Mouse (Mus musculus) intestine, embryonic 16.5 days (tissue): ENCODE data around the gene Rassf8. TPM values are rescaled to one million over a fixed set of nuclear protein-coding genes. Genes with fewer than 3 reads are reported as not detected.

Experiments
- ATAC-seq: fragments of 200-750 bp; cut with Nextera tagmentation; 2 replicates; pipeline ENCODE4 v1.8.0; 2017; ENCODE audit warnings: moderate TSS enrichment, moderate library complexity
- H3K27ac ChIP-seq: fragments of 300-500 bp; sonication (generic); 2 replicates; pipeline ENCODE4 v1.5.1; 2014; ENCODE audit warnings: mild to moderate bottlenecking, low read length
- H3K27me3 ChIP-seq: fragments of 300-500 bp; sonication (generic); replicated peaks from 2 replicates; pipeline ENCODE4 v1.6.1; 2014; ENCODE audit warnings: low read length, control low read depth, mixed read lengths; ENCODE audit not compliant: control insufficient read depth, insufficient read depth
- H3K36me3 ChIP-seq: fragments of 300-500 bp; sonication (generic); 2 replicates; pipeline ENCODE4 v1.6.1; 2014; ENCODE audit warnings: low read length, control low read depth; ENCODE audit not compliant: control insufficient read depth, insufficient read depth
- H3K4me1 ChIP-seq: fragments of 300-500 bp; sonication (generic); 2 replicates; pipeline ENCODE4 v1.6.1; 2014; ENCODE audit warnings: low read length, control low read depth, mixed read lengths; ENCODE audit not compliant: control insufficient read depth, insufficient read depth
- H3K4me2 ChIP-seq: fragments of 300-500 bp; sonication (generic); 2 replicates; pipeline ENCODE4 v1.6.1; 2014; ENCODE audit warnings: low read depth, low read length, control low read depth
- H3K4me3 ChIP-seq: fragments of 300-500 bp; sonication (generic); 2 replicates; pipeline ENCODE4 v1.5.1; 2014; ENCODE audit warnings: mild to moderate bottlenecking, low read length
- H3K9ac ChIP-seq: fragments of 300-500 bp; sonication (generic); 2 replicates; pipeline ENCODE4 v1.6.1; 2014; ENCODE audit warnings: low read depth, low read length
- H3K9me3 ChIP-seq: fragments of 300-500 bp; sonication (generic); 2 replicates; pipeline ENCODE4 v1.6.1; 2016; ENCODE audit warnings: low read length, control low read depth; ENCODE audit not compliant: control insufficient read depth
- whole genome bisulfite sequencing: fragments of 180-500 bp; shearing (Covaris S2); extraction: QIAGEN DNeasy Blood & Tissue Kit; methylation state at CpG from one replicate; pipeline ENCODE4 v1.1.7; 2014; 5-methylcytosine and 5-hydroxymethylcytosine counted together
- polyA plus RNA-seq: library from polyadenylated mRNA; unstranded; fragments of >200 nt; fragmentation: Nextera tagmentation; extraction: Ambion mirVana; gene quantifications from 2 replicates; pipeline ENCODE4 v1.2.1, GENCODE M21; 2015

The Rassf8 gene
- polyA plus RNA-seq, 1 experiment from 2014 or later = 3.1 TPM

DNA sequence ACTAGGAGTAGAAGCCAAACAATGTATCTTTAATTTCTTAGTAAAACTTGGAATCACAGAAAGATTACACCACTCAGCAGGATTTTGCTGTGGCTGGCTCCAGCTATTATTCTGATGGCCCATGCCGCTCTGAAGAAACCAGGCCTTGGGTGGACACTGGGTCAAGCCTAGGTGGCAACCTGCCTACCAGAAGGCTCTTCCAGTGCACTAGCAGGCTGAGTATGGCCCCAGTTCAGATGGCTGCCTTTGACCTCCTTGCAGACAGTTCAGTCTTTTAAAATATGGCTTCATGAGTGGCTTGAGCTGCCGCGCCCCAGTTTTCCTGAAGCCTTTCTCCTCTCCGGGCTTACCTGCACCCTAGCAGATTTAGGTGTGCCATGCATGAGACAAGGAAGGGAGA, 43.2 kb downstream of the Rassf8 start:
- Histone ChIP-seq H3K4me3 (no peak overlapping the region), H3K36me3 (no peaks in the 10 kb centered on the region), H3K9ac (no peak overlapping the region), H3K27me3 (no peaks in the 10 kb centered on the region), H3K27ac (no peak overlapping the region), H3K9me3 (no peaks in the 10 kb centered on the region), H3K4me1 (peaks cover 14% of the 10 kb centered on the region), H3K4me2 (no peak overlapping the region)
- WGBS = 91% methylated on average over 4 of the region's 4 CpGs
- no peak for ATAC-seq

GRCm38 (mm10) chr6:145792373-145792772, 45.8 kb downstream of the Rassf8 start:
- Histone ChIP-seq H3K27ac (peak overlapping the region; percentile 64), H3K4me1 (peaks cover 20% of the 10 kb centered on the region), H3K4me3 (no peak overlapping the region), H3K27me3 (no peaks in the 10 kb centered on the region), H3K9ac (no peak overlapping the region), H3K36me3 (no peaks in the 10 kb centered on the region), H3K4me2 (no peak overlapping the region), H3K9me3 (no peaks in the 10 kb centered on the region)
- WGBS = 61% methylated on average over 7 of the region's 7 CpGs
- no peak for ATAC-seq

- Histone ChIP-seq H3K27ac (peak overlapping the region; percentile 64), H3K36me3 (no peaks in the 10 kb centered on the region), H3K4me2 (no peak overlapping the region), H3K4me1 (peaks cover 20% of the 10 kb centered on the region), H3K9ac (no peak overlapping the region), H3K27me3 (no peaks in the 10 kb centered on the region), H3K4me3 (no peak overlapping the region), H3K9me3 (no peaks in the 10 kb centered on the region)
- 13% methylated on average over 4 of the region's 4 CpGs for WGBS
- peak; percentile 74 for ATAC-seq
These were observed 46.6 kb downstream of the Rassf8 start for GRCm38 (mm10) chr6:145793109-145793593.

GRCm38 (mm10) chr6:145794671-145795070, 48.1 kb downstream of the Rassf8 start:
- no peak overlapping the region for H3K4me2 ChIP-seq
- H3K4me3 ChIP-seq = no peak overlapping the region
- H3K4me1 ChIP-seq = peaks cover 20% of the 10 kb centered on the region
- no peaks in the 10 kb centered on the region for H3K9me3 ChIP-seq
- no peak overlapping the region for H3K27ac ChIP-seq
- no peak overlapping the region for H3K9ac ChIP-seq
- no peaks in the 10 kb centered on the region for H3K36me3 ChIP-seq
- 62% methylated on average over 4 of the region's 4 CpGs for WGBS
- no peak for ATAC-seq
- H3K27me3 ChIP-seq = no peaks in the 10 kb centered on the region

GRCm38 (mm10) chr6:145796191-145797023, 49.9 kb downstream of the Rassf8 start:
- no peaks in the 10 kb centered on the region for H3K36me3 ChIP-seq
- 31% methylated on average over 14 of the region's 14 CpGs for WGBS
- H3K4me2 ChIP-seq = no peak overlapping the region
- ATAC-seq = peak; percentile 32; the same call in 1 of the 2 replicates
- no peak overlapping the region for H3K9ac ChIP-seq
- H3K4me3 ChIP-seq = no peak overlapping the region
- H3K9me3 ChIP-seq = no peaks in the 10 kb centered on the region
- no peaks in the 10 kb centered on the region for H3K27me3 ChIP-seq
- H3K4me1 ChIP-seq = peaks cover 20% of the 10 kb centered on the region
- H3K27ac ChIP-seq = peak overlapping the region; percentile 38

GRCm38 (mm10) chr6:145797692-145798091, 51.1 kb downstream of the Rassf8 start:
- no peak overlapping the region for H3K9ac ChIP-seq
- ATAC-seq = no peak
- H3K27ac ChIP-seq = no peak overlapping the region
- WGBS = 68% methylated on average over 3 of the region's 3 CpGs
- H3K4me3 ChIP-seq = no peak overlapping the region
- H3K27me3 ChIP-seq = no peaks in the 10 kb centered on the region
- no peak overlapping the region for H3K4me2 ChIP-seq
- no peaks in the 10 kb centered on the region for H3K9me3 ChIP-seq
- H3K4me1 ChIP-seq = peaks cover 14% of the 10 kb centered on the region
- H3K36me3 ChIP-seq = no peaks in the 10 kb centered on the region

- Histone ChIP-seq H3K27me3 (no peaks in the 10 kb centered on the region), H3K4me3 (no peak overlapping the region), H3K4me1 (no peaks in the 10 kb centered on the region), H3K9ac (no peak overlapping the region), H3K36me3 (no peaks in the 10 kb centered on the region), H3K27ac (no peak overlapping the region), H3K4me2 (no peak overlapping the region), H3K9me3 (no peaks in the 10 kb centered on the region)
- ATAC-seq = no peak
- WGBS = 75% methylated on average over 3 of the region's 3 CpGs
These were observed 55.4 kb downstream of the Rassf8 start for GRCm38 (mm10) chr6:145801796-145802488.

DNA sequence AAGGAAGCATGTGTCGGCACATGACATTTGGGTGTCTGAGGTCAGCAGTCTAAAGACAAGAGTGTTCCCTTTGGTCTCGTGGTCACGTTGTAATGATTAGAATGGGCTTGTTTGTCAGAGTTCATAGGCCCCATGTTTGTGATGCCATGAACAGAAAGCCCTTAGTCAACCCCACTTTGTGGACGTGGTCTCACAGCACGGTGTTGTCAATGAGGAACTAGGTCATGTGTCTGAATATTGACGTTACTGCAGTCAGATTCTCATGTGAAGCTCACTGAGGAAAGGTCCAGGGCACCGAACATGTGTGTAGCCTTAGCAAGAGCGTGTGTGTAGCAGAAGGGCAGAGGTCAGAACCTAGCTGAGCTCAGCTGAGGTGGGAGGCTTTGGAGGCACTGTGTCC, 56.3 kb downstream of the Rassf8 start:
- H3K27me3 ChIP-seq = no peaks in the 10 kb centered on the region
- WGBS = 86% methylated on average over 8 of the region's 8 CpGs
- no peak for ATAC-seq

GRCm38 (mm10) chr6:145804276-145804675, 57.7 kb downstream of the Rassf8 start:
- WGBS = 74% methylated on average over 3 of the region's 3 CpGs
- no peaks in the 10 kb centered on the region for H3K36me3 ChIP-seq
- no peak overlapping the region for H3K27ac ChIP-seq
- no peak overlapping the region for H3K4me2 ChIP-seq
- H3K27me3 ChIP-seq = no peaks in the 10 kb centered on the region
- no peaks in the 10 kb centered on the region for H3K4me1 ChIP-seq
- no peaks in the 10 kb centered on the region for H3K9me3 ChIP-seq
- no peak overlapping the region for H3K4me3 ChIP-seq
- H3K9ac ChIP-seq = no peak overlapping the region
- ATAC-seq = no peak

More for the DNA sequence above, 56.3 kb downstream of the Rassf8 start:
- Histone ChIP-seq H3K9ac (no peak overlapping the region), H3K27ac (no peak overlapping the region), H3K4me2 (no peak overlapping the region), H3K4me1 (no peaks in the 10 kb centered on the region), H3K36me3 (no peaks in the 10 kb centered on the region), H3K9me3 (no peaks in the 10 kb centered on the region), H3K4me3 (no peak overlapping the region)
